Mouse (Mus musculus): ENCODE measurements around the gene Med25. TPM values are rescaled to one million over a fixed set of nuclear protein-coding genes. Genes with fewer than 3 reads are reported as not detected.
"Not testable (repeated sequence)": the region's sequence is repeated elsewhere in the genome, so short reads cannot be mapped to it uniquely, and the experiment has no call there.

Med25 gene
- polyA plus RNA-seq, 1 experiment = 21.8 TPM

DNA sequence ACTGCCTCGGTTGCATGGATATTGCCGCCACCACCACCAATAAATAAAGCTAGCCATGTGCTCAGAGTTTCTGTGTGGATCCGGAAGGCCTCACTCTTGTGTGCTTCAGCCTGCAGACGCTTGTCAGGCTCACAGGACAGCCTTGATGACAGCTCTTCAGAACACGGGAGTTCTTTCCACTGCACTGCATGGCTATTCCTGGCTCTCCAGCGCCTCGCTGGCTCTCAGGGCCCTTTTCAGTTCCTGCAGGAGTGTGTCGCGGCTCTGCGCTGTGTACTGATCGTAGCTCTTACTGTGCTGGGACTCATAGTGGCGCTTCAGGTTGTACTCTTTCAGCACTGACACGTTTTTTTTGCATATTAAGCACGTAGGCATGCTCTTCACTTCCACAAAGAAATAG, 14.7 kb downstream of the Med25 start:
- H3K4me1 ChIP-seq (ENCODE audit: control insufficient read depth, insufficient read depth, insufficient read length, low read length) = no peaks in the 10 kb centered on the region
- H3K4me3 ChIP-seq (ENCODE audit: insufficient read depth, low read depth, low read length) = no peak overlapping the region
- H3K27ac ChIP-seq (replicated peaks; ENCODE audit: low read depth, low read length) = no peak overlapping the region

DNA sequence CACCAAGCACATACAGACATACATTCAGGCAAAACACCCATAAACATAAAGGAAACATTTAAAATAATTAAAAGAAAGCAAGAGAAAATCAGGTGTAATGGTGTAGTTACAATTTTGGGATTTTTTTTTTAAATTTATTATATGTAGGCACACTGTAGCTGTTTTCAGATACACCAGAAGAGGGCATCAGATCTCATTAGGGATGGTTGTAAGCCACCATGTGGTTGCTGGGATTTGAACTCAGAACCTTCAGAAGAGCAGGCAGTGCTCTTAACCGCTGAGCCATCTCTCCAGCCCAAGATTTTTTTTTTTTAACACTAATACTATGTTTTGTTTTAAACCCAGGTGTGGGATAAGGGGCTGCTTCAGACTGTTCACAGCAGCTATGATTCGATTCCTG, 20.7 kb downstream of the Med25 start:
- H3K27ac ChIP-seq (replicated peaks; ENCODE audit: low read depth, low read length); H3K4me3 ChIP-seq (ENCODE audit: insufficient read depth, low read depth, low read length): not testable (repeated sequence)
- peaks cover 14% of the 10 kb centered on the region for H3K4me1 ChIP-seq (ENCODE audit: control insufficient read depth, insufficient read depth, insufficient read length, low read length)

- H3K4me1 ChIP-seq (ENCODE audit: control insufficient read depth, insufficient read depth, insufficient read length, low read length) = peaks cover 19% of the 10 kb centered on the region
- no peak overlapping the region for H3K4me3 ChIP-seq (ENCODE audit: insufficient read depth, low read depth, low read length)
- no peak overlapping the region for H3K27ac ChIP-seq (replicated peaks; ENCODE audit: low read depth, low read length)
Measured at GRCm38 (mm10) chr7:44871181-44871580, 21.3 kb downstream of the Med25 start.

GRCm38 (mm10) chr7:44870614-44871013, 21.9 kb downstream of the Med25 start:
- no peak overlapping the region for H3K27ac ChIP-seq (replicated peaks; ENCODE audit: low read depth, low read length)
- H3K4me3 ChIP-seq (ENCODE audit: insufficient read depth, low read depth, low read length) = no peak overlapping the region
- peaks cover 20% of the 10 kb centered on the region for H3K4me1 ChIP-seq (ENCODE audit: control insufficient read depth, insufficient read depth, insufficient read length, low read length)

DNA sequence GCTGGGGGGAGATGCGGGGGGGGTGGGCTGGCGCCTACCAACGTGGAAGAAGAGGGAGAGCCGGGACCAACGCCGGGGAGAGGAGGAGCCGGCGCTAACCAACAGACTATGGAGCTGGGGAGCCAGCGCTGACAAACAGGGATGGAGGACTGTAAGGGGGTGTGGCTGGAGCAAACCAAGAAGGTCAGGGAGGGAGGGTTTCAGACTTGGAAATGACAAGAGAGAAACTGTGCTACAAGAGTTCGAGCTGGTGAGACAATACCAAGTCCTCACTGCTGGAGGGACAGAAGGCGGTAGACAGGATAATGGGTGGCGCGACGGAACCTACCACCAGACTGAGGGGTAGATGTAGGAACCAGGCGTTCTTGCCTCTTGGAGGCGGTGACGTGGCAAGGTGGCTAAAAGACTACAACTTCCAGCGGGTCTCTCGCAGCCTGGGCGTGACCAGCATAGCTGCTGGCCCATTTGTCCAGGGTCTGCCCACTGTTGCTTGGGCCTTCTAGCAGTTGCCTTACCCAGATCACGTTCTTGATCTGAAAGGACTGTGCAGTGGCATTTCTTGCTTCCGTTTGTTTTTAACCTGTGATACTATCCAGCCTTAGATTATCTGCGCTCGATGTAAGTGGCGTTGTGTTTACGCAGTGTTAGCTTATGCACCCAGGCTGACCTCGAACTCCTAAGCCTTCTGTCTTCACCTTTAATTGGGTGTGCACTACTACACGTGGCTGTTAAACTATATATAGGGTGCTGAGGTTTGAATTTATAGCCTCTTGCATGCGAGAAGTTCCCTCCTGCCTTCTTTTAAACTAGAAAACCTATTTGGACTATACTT, 22.6 kb downstream of the Med25 start, which contains the start of gene Ptov1:
TSS of gene Ptov1 (minus strand) at position 92 of the 832 bp plus-strand sequence.
- Histone ChIP-seq H3K27ac (replicated peaks; ENCODE audit: low read depth, low read length) (peak within 1 kb of the TSS; percentile 85), H3K4me1 (ENCODE audit: control insufficient read depth, insufficient read depth, insufficient read length, low read length) (peaks cover 20% of the 10 kb centered on the region), H3K4me3 (ENCODE audit: insufficient read depth, low read depth, low read length) (peak within 1 kb of the TSS; percentile 74)

DNA sequence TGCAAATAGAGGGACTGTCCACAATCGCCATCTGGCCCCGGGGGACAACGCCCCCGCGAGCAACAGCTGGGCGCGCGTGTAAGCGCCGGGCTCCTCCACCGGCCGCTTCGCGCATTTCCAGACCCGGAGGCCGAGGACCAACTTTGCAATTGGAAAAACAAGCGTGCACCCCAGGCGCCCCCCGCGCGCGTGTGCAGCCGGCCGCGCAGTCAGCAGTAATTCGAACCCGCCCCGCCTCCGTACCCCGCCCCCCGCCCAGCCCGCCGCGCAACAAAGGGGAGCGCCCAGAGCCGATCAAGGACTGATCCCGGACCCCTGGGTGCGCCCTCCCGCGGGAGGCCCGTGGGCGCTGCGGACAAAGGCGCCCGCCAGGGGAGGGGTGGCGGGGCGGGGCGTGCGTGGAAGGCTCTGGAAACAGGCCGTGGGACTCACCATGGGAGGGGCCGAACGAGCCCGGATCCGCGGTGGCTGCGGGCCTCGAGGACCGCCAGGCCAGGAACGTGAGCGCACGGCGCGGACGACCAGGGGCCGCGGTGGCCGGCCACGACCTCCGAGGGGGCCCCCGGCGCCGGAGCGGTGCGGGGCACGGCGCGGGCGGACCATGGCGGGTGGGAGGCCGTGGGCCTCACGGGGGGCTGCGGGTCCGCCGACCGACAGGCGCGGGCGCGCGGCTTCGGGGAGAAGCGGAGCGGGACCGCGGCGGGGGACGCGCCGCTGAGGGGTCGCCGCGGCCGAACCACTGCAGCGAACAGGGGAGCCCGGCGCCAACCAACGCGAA, 23.4 kb downstream of the Med25 start:
- Histone ChIP-seq H3K4me1 (ENCODE audit: control insufficient read depth, insufficient read depth, insufficient read length, low read length) (peaks cover 20% of the 10 kb centered on the region), H3K27ac (replicated peaks; ENCODE audit: low read depth, low read length) (peak overlapping the region; percentile 85), H3K4me3 (ENCODE audit: insufficient read depth, low read depth, low read length) (peak overlapping the region; percentile 74)

DNA sequence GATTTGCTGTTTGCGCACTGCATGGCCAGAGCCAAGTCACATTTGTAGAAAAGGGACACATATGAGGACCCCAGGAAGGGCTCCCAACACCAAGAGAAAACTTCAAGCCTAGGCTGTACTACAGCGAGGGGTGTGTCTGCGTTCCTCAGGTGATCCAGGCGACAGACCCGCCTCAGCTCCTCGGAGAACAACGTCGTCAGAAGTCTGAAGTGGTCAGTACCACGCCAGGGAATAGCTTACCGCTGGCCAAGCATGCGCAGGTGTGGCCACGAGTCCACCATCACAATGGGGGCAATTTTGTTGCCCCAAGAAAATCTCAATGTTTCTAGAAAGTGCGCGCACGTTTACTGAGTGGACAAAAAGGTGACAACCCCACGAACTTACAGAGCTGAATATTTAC, 24.0 kb downstream of the Med25 start:
- peak overlapping the region; percentile 74 for H3K4me3 ChIP-seq (ENCODE audit: insufficient read depth, low read depth, low read length)
- peak overlapping the region; percentile 16; the same call in 1 of the 2 replicates for H3K27ac ChIP-seq (replicated peaks; ENCODE audit: low read depth, low read length)
- peaks cover 20% of the 10 kb centered on the region for H3K4me1 ChIP-seq (ENCODE audit: control insufficient read depth, insufficient read depth, insufficient read length, low read length)

GRCm38 (mm10) chr7:44867802-44868201, 24.7 kb downstream of the Med25 start:
- no peak overlapping the region for H3K27ac ChIP-seq (replicated peaks; ENCODE audit: low read depth, low read length)
- H3K4me1 ChIP-seq (ENCODE audit: control insufficient read depth, insufficient read depth, insufficient read length, low read length) = peaks cover 20% of the 10 kb centered on the region
- peak overlapping the region; percentile 74 for H3K4me3 ChIP-seq (ENCODE audit: insufficient read depth, low read depth, low read length)

- H3K27ac ChIP-seq (replicated peaks; ENCODE audit: low read depth, low read length) = no peak overlapping the region
- H3K4me1 ChIP-seq (ENCODE audit: control insufficient read depth, insufficient read depth, insufficient read length, low read length) = peaks cover 20% of the 10 kb centered on the region
- no peak overlapping the region for H3K4me3 ChIP-seq (ENCODE audit: insufficient read depth, low read depth, low read length)
Measured at GRCm38 (mm10) chr7:44867010-44867702, 25.4 kb downstream of the Med25 start.

DNA sequence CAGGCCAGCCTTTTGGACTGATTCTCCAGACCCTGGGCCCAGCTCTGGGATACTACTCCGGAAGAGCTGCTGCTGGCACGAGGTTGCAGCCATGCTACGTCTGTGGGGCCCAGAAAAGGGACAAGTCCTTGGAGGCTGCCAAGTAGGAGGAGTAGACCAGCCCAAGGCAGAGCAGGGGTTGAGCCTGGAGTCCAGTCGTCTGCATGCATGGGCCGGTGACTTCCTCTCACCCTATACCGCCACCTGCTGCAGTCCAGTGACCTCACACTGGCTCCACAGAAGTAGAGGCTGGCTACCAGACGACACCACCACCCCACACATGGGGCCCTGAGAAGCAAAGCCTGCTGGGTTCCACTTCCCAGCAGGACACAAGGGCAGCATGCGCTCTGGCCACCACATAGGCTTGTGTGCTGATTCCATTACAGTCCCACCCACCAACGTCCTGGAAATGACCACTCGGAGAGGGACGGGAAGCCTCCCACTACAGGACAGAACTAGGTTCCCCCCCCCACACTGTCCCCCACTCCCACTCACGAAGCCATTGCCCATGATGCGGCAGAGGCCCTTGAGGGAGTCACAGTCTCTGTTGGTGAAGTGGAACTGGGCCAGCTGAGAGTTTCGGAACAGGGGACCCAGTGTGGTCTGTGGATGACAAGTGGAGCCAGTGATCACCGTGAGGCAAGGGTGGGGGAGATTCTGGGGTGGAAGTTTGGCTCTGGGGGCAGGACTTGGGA, 26.1 kb downstream of the Med25 start:
- H3K4me1 ChIP-seq (ENCODE audit: control insufficient read depth, insufficient read depth, insufficient read length, low read length) = peaks cover 20% of the 10 kb centered on the region
- H3K4me3 ChIP-seq (ENCODE audit: insufficient read depth, low read depth, low read length) = no peak overlapping the region
- peak overlapping the region; percentile 4; the same call in 1 of the 2 replicates for H3K27ac ChIP-seq (replicated peaks; ENCODE audit: low read depth, low read length)

GRCm38 (mm10) chr7:44864595-44865542, 27.6 kb downstream of the Med25 start:
- H3K4me3 ChIP-seq (ENCODE audit: insufficient read depth, low read depth, low read length) = no peak overlapping the region
- H3K4me1 ChIP-seq (ENCODE audit: control insufficient read depth, insufficient read depth, insufficient read length, low read length) = peaks cover 20% of the 10 kb centered on the region
- no peak overlapping the region for H3K27ac ChIP-seq (replicated peaks; ENCODE audit: low read depth, low read length)

GRCm38 (mm10) chr7:44863982-44864494, 28.5 kb downstream of the Med25 start:
- Histone ChIP-seq H3K4me1 (ENCODE audit: control insufficient read depth, insufficient read depth, insufficient read length, low read length) (peaks cover 20% of the 10 kb centered on the region), H3K4me3 (ENCODE audit: insufficient read depth, low read depth, low read length) (no peak overlapping the region), H3K27ac (replicated peaks; ENCODE audit: low read depth, low read length) (no peak overlapping the region)

DNA sequence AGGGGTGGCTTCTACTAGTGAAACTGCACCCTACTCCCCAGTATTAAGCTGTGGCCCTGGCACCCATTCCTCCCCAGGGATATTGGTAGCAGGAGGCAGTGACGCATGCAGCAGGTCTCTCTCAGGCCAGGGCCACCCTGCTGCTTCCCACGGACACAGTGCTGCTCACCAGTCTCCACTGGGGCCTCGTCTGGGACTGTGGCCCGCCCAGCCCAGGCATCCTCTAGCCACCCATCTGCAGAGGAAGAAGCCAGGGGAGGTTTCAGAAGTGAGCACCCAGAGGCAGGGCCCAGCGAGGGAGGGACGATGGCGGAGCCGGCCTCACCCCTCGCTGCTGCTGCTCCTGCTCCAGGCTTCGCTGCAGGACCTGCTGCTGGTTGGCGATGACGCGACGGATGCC, 29.3 kb downstream of the Med25 start:
- H3K4me1 ChIP-seq (ENCODE audit: control insufficient read depth, insufficient read depth, insufficient read length, low read length) = peaks cover 16% of the 10 kb centered on the region
- no peak overlapping the region for H3K27ac ChIP-seq (replicated peaks; ENCODE audit: low read depth, low read length)
- H3K4me3 ChIP-seq (ENCODE audit: insufficient read depth, low read depth, low read length) = no peak overlapping the region

Measured in brown adipose tissue, adult 24 weeks (tissue).